Mouse (Mus musculus) limb, embryonic 14.5 days (tissue): ENCODE measurements around the gene Evc. TPM values are rescaled to one million over a fixed set of nuclear protein-coding genes. Genes with fewer than 3 reads are reported as not detected.

ENCODE experiments used
- ATAC-seq: fragments of 200-750 bp; cut with Nextera tagmentation; 2 replicates; pipeline ENCODE4 v1.8.0; 2017; ENCODE audit warnings: low read depth, moderate number of reproducible peaks, moderate TSS enrichment; ENCODE audit not compliant: low FRiP score
- DNase-seq: peaks from one replicate; pipeline ENCODE4 v3.0.0-alpha.2; 2015; ENCODE audit warnings: low spot score
- H3K27ac ChIP-seq: fragments of 300-500 bp; sonication (generic); replicated peaks from 2 replicates; pipeline ENCODE4 v1.5.1; 2014; ENCODE audit warnings: low read depth, mild to moderate bottlenecking, low read length, moderate library complexity, mixed read lengths
- H3K27me3 ChIP-seq: fragments of 300-500 bp; sonication (generic); 2 replicates; pipeline ENCODE4 v1.6.1; 2014; ENCODE audit warnings: low read length, mixed read lengths; ENCODE audit not compliant: control insufficient read depth, insufficient read depth
- H3K36me3 ChIP-seq: fragments of 300-500 bp; sonication (generic); 2 replicates; pipeline ENCODE4 v1.6.1; 2014; ENCODE audit warnings: mild to moderate bottlenecking, low read length, moderate library complexity, mixed read lengths; ENCODE audit not compliant: control insufficient read depth, insufficient read depth
- H3K4me1 ChIP-seq: fragments of 300-500 bp; sonication (generic); 2 replicates; pipeline ENCODE4 v1.6.1; 2014; ENCODE audit warnings: antibody characterized with exemption, low read length, mixed read lengths; ENCODE audit not compliant: control insufficient read depth, insufficient read depth
- H3K4me2 ChIP-seq: fragments of 300-500 bp; sonication (generic); replicated peaks from 2 replicates; pipeline ENCODE4 v1.6.1; 2014; ENCODE audit warnings: low read depth, mild to moderate bottlenecking, low read length, moderate library complexity; ENCODE audit not compliant: severe bottlenecking
- H3K4me3 ChIP-seq: fragments of 300-500 bp; sonication (generic); replicated peaks from 2 replicates; pipeline ENCODE4 v1.5.1; 2014; ENCODE audit warnings: low read length
- H3K9ac ChIP-seq: fragments of 300-500 bp; sonication (generic); 2 replicates; pipeline ENCODE4 v1.6.1; 2014; ENCODE audit warnings: mild to moderate bottlenecking, low read depth, low read length, moderate library complexity; ENCODE audit not compliant: severe bottlenecking
- H3K9me3 ChIP-seq: fragments of 300-500 bp; sonication (generic); 2 replicates; pipeline ENCODE4 v1.6.1; 2016; ENCODE audit warnings: low read length; ENCODE audit not compliant: control insufficient read depth
- POLR2A ChIP-seq: fragments of 200-500 bp; IDR thresholded peaks from 2 replicates; pipeline ENCODE4 v1.8.0; 2012; ENCODE audit warnings: inconsistent platforms, mild to moderate bottlenecking, moderate library complexity, borderline replicate concordance; ENCODE audit not compliant: insufficient read depth, insufficient read length; ENCODE audit errors: extremely low read depth
- WGBS: fragments of 180-500 bp; shearing (Covaris S2); extraction: QIAGEN DNeasy Blood & Tissue Kit; methylation state at CpG from one replicate; pipeline ENCODE4 v1.1.7; 2014; 5-methylcytosine and 5-hydroxymethylcytosine counted together
- polyA plus RNA-seq, 2 experiments: library from polyadenylated mRNA; depleted of rRNA in 1 of 2; stranded (reverse) in 1 of 2; unstranded in 1 of 2; fragments of >200 nt; fragmentation: Nextera tagmentation in 1 of 2; extraction: Ambion mirVana in 1 of 2; gene quantifications; 2 replicates each; pipeline versions ENCODE4 v1.2.1 to v1.2.3; 2012 to 2014

Gene Evc
- polyA plus RNA-seq, 2 experiments: 23.5 to 69.9 TPM

- Histone ChIP-seq H3K36me3 (no peaks in the 10 kb centered on the region), H3K4me2 (no peak overlapping the region), H3K4me1 (no peaks in the 10 kb centered on the region), H3K9ac (no peak overlapping the region), H3K27me3 (no peaks in the 10 kb centered on the region), H3K9me3 (no peaks in the 10 kb centered on the region), H3K4me3 (no peak overlapping the region), H3K27ac (no peak overlapping the region)
- no peak for ATAC-seq
- TF ChIP-seq POLR2A: no peak
- DNase-seq: peak; percentile 71
- 21% methylated on average over 3 of the region's 3 CpGs for WGBS
Measured at GRCm38 (mm10) chr5:37289236-37289635, 47.5 kb downstream of the Evc start.

GRCm38 (mm10) chr5:37288374-37288773 lies 48.3 kb downstream of the Evc start:
- Histone ChIP-seq H3K4me3 (no peak overlapping the region), H3K4me2 (no peak overlapping the region), H3K36me3 (no peaks in the 10 kb centered on the region), H3K27ac (no peak overlapping the region), H3K9me3 (no peaks in the 10 kb centered on the region), H3K4me1 (no peaks in the 10 kb centered on the region), H3K9ac (no peak overlapping the region), H3K27me3 (no peaks in the 10 kb centered on the region)
- ATAC-seq (0 out of 2 replicates have a peak, but pooled peaks have one; percentile 43), DNase-seq (peak; percentile 45)
- 83% methylated on average over 3 of the region's 3 CpGs for WGBS
- TF ChIP-seq POLR2A: no peak

- DNase-seq (no peak), ATAC-seq (no peak)
- no peaks in the 10 kb centered on the region for H3K9me3 ChIP-seq
- H3K4me1 ChIP-seq: no peaks in the 10 kb centered on the region
- H3K9ac ChIP-seq: no peak overlapping the region
- H3K4me2 ChIP-seq: no peak overlapping the region
- no peak overlapping the region for H3K4me3 ChIP-seq
- H3K27ac ChIP-seq: no peak overlapping the region
- TF ChIP-seq POLR2A: no peak
- no peaks in the 10 kb centered on the region for H3K27me3 ChIP-seq
- H3K36me3 ChIP-seq: no peaks in the 10 kb centered on the region
- 89% methylated on average over 11 of the region's 11 CpGs for WGBS
Measured at GRCm38 (mm10) chr5:37281021-37281420, 55.7 kb downstream of the Evc start.

- Histone ChIP-seq H3K4me2 (no peak overlapping the region), H3K27ac (no peak overlapping the region), H3K4me1 (no peaks in the 10 kb centered on the region), H3K9me3 (no peaks in the 10 kb centered on the region), H3K27me3 (no peaks in the 10 kb centered on the region), H3K9ac (no peak overlapping the region), H3K4me3 (no peak overlapping the region), H3K36me3 (no peaks in the 10 kb centered on the region)
- no peak for TF ChIP-seq POLR2A
- no peak for DNase-seq
- WGBS: 30% methylated on average over 6 of the region's 6 CpGs
- no peak for ATAC-seq
Measured at GRCm38 (mm10) chr5:37263816-37264215, 72.9 kb downstream of the Evc start.

- H3K27ac ChIP-seq: no peak overlapping the region
- DNase-seq (no peak), ATAC-seq (no peak)
- no peaks in the 10 kb centered on the region for H3K4me1 ChIP-seq
- H3K27me3 ChIP-seq: no peaks in the 10 kb centered on the region
- no peak overlapping the region for H3K4me2 ChIP-seq
- H3K9me3 ChIP-seq: no peaks in the 10 kb centered on the region
- no peak for TF ChIP-seq POLR2A
- WGBS: 64% methylated on average over 5 of the region's 5 CpGs
- H3K4me3 ChIP-seq: no peak overlapping the region
- no peaks in the 10 kb centered on the region for H3K36me3 ChIP-seq
- H3K9ac ChIP-seq: no peak overlapping the region
Measured at GRCm38 (mm10) chr5:37261734-37262133, 75.0 kb downstream of the Evc start.

- H3K9me3 ChIP-seq: no peaks in the 10 kb centered on the region
- H3K27ac ChIP-seq: no peak overlapping the region
- no peak overlapping the region for H3K4me3 ChIP-seq
- H3K4me2 ChIP-seq: no peak overlapping the region
- no peaks in the 10 kb centered on the region for H3K27me3 ChIP-seq
- no peak for ATAC-seq
- H3K36me3 ChIP-seq: no peaks in the 10 kb centered on the region
- H3K9ac ChIP-seq: no peak overlapping the region
- WGBS: 53% methylated on average over 5 of the region's 5 CpGs
- no peak for TF ChIP-seq POLR2A
- no peaks in the 10 kb centered on the region for H3K4me1 ChIP-seq
- DNase-seq: peak; percentile 66
Measured at GRCm38 (mm10) chr5:37257243-37257642, 79.5 kb downstream of the Evc start.
